Mouse (Mus musculus) lung, embryonic 14.5 days (tissue): ENCODE results near the gene Gm20388. TPM values are rescaled to one million over a fixed set of nuclear protein-coding genes. Genes with fewer than 3 reads are reported as not detected.

Source experiments
- ATAC-seq: fragments of 200-750 bp; cut with Nextera tagmentation; 2 replicates; pipeline ENCODE4 v1.8.0; 2017; ENCODE audit warnings: mild to moderate bottlenecking, moderate TSS enrichment, moderate library complexity; ENCODE audit not compliant: insufficient read depth
- DNase-seq: peaks from one replicate; pipeline ENCODE4 v3.0.0-alpha.2; 2015
- H3K27ac ChIP-seq: fragments of 300-500 bp; sonication (generic); 2 replicates; pipeline ENCODE4 v1.5.1; 2014; ENCODE audit warnings: low read depth, mild to moderate bottlenecking, moderate library complexity
- H3K27me3 ChIP-seq: fragments of 300-500 bp; sonication (generic); 2 replicates; pipeline ENCODE4 v1.6.1; 2014; ENCODE audit warnings: low read length, control low read depth; ENCODE audit not compliant: insufficient read depth
- H3K36me3 ChIP-seq: fragments of 300-500 bp; sonication (generic); 2 replicates; pipeline ENCODE4 v1.6.1; 2014; ENCODE audit warnings: control low read depth; ENCODE audit not compliant: insufficient read depth
- H3K4me1 ChIP-seq: fragments of 300-500 bp; sonication (generic); 2 replicates; pipeline ENCODE4 v1.6.1; 2014; ENCODE audit warnings: antibody characterized with exemption, control low read depth; ENCODE audit not compliant: insufficient read depth
- H3K4me2 ChIP-seq: fragments of 300-500 bp; sonication (generic); 2 replicates; pipeline ENCODE4 v1.6.1; 2014; ENCODE audit warnings: mild to moderate bottlenecking
- H3K4me3 ChIP-seq: fragments of 300-500 bp; sonication (generic); 2 replicates; pipeline ENCODE4 v1.5.1; 2014; ENCODE audit warnings: low read depth, low read length
- H3K9ac ChIP-seq: fragments of 300-500 bp; sonication (generic); 2 replicates; pipeline ENCODE4 v1.6.1; 2014
- H3K9me3 ChIP-seq: fragments of 300-500 bp; sonication (generic); 2 replicates; pipeline ENCODE4 v1.6.1; 2016; ENCODE audit warnings: low read depth, low read length, control low read depth
- CTCF ChIP-seq: IDR thresholded peaks from 2 replicates; pipeline ENCODE4 v1.5.1; 2016; ENCODE audit warnings: antibody characterized with exemption, low read depth
- WGBS: fragments of 180-500 bp; shearing (Covaris S2); extraction: QIAGEN DNeasy Blood & Tissue Kit; methylation state at CpG from one replicate; pipeline ENCODE4 v1.1.7; 2014; 5-methylcytosine and 5-hydroxymethylcytosine counted together
- polyA plus RNA-seq: library from polyadenylated mRNA; unstranded; fragments of >200 nt; fragmentation: Nextera tagmentation; extraction: Ambion mirVana; gene quantifications from 2 replicates; pipeline ENCODE4 v1.2.1, GENCODE M21; 2014

Gm20388 gene
- polyA plus RNA-seq, 1 experiment from 2014 or later = not detected

GRCm38 (mm10) chr8:123117744-123118143, 3207.1 kb downstream of the Gm20388 start:
- Histone ChIP-seq H3K27ac (no peak overlapping the region), H3K9me3 (no peaks in the 10 kb centered on the region), H3K27me3 (peaks cover 41% of the 10 kb centered on the region), H3K9ac (no peak overlapping the region), H3K36me3 (no peaks in the 10 kb centered on the region), H3K4me2 (peak overlapping the region; percentile 69), H3K4me3 (peak overlapping the region; percentile 38), H3K4me1 (peaks cover 4% of the 10 kb centered on the region; the same call in 1 of the 2 replicates)
- ATAC-seq (no peak), DNase-seq (no peak)
- 3% methylated on average over 17 of the region's 17 CpGs for WGBS
- TF ChIP-seq CTCF = no peak

DNA sequence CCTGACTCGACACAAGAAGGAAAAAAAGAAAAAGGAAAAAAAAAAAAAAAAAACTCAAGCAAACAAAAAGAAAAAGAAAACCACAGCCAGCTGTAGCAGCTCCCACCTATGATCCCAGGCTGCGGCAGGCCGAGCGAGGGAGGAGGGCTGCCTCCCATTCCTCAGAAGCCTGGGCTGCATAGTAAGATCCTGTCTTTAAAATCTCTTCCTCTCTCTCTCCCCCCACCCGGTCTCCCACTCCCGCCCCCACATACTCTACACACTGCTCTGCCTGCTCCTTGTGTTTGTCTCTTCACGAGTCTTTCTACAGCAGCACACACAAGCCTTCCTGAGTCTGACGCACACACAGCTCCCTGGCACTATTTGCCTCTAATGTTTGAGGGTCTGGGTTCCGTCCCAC, 3211.4 kb downstream of the Gm20388 start:
- DNase-seq (no peak), ATAC-seq (no peak)
- no peaks in the 10 kb centered on the region for H3K9me3 ChIP-seq
- peaks cover 28% of the 10 kb centered on the region for H3K27me3 ChIP-seq
- H3K4me2 ChIP-seq = no peak overlapping the region
- no peak for TF ChIP-seq CTCF
- H3K9ac ChIP-seq = no peak overlapping the region
- H3K4me1 ChIP-seq = 0 out of 2 replicates have a peak, but pooled peaks cover 5% of the 10 kb centered on the region
- no peak overlapping the region for H3K4me3 ChIP-seq
- no peaks in the 10 kb centered on the region for H3K36me3 ChIP-seq
- WGBS = 47% methylated on average over 9 of the region's 9 CpGs
- no peak overlapping the region for H3K27ac ChIP-seq

DNA sequence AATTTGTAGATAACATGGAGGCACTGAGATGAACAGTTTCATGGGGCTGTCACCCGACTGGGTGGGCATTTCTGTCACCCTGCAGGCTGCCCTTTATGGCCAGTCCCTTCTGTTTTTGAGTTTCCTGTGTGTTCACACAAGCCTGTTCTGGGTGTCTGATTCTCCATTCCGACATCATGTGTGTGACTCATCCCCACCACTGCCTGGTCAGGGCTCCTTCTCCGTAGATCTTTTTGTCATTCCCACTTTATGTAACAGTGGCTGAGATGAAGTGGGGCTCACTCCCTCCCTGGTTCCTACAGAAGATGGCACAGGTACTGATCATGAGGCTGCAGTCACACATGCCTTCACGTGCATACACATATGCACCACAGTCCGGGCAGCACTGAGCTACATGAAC, 3212.0 kb downstream of the Gm20388 start:
- Histone ChIP-seq H3K36me3 (no peaks in the 10 kb centered on the region), H3K27ac (no peak overlapping the region), H3K4me3 (no peak overlapping the region), H3K4me1 (0 out of 2 replicates have a peak, but pooled peaks cover 5% of the 10 kb centered on the region), H3K9ac (no peak overlapping the region), H3K9me3 (no peaks in the 10 kb centered on the region), H3K27me3 (peaks cover 24% of the 10 kb centered on the region), H3K4me2 (no peak overlapping the region)
- 75% methylated on average over 5 of the region's 5 CpGs for WGBS
- no peak for ATAC-seq
- no peak for DNase-seq
- no peak for TF ChIP-seq CTCF

GRCm38 (mm10) chr8:123126193-123126816, 3215.7 kb downstream of the Gm20388 start:
- Histone ChIP-seq H3K9ac (no peak overlapping the region), H3K4me1 (0 out of 2 replicates have a peak, but pooled peaks cover 5% of the 10 kb centered on the region), H3K4me2 (peak overlapping the region; percentile 31; the same call in 1 of the 2 replicates), H3K27me3 (0 out of 2 replicates have a peak, but pooled peaks cover 4% of the 10 kb centered on the region), H3K9me3 (no peaks in the 10 kb centered on the region), H3K36me3 (no peaks in the 10 kb centered on the region), H3K27ac (no peak overlapping the region), H3K4me3 (no peak overlapping the region)
- ATAC-seq (peak; percentile 53; the same call in 1 of the 2 replicates), DNase-seq (no peak)
- WGBS = 8% methylated on average over 19 of the region's 19 CpGs
- TF ChIP-seq CTCF = no peak

DNA sequence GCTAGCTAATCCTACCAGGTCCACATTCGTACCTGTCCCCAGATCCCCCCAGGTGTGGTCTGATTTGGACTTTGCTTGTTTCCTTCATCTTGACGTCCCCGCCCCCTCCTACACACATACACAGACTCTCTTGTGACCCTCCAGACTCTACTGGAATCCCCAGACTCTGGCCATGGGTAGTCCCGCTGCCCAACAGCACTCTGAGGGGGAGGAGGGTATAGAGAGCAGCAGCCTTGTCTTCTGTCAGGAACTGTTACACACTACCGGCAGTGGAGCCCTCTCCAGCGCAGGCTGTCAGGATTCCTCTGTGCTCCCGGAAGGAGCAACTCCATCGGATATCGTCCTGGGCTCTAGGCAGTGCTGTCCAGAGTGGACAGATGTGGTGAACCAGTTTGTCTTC, 3220.4 kb downstream of the Gm20388 start:
- no peak overlapping the region for H3K27ac ChIP-seq
- no peaks in the 10 kb centered on the region for H3K9me3 ChIP-seq
- 0 out of 2 replicates have a peak, but pooled peaks cover 4% of the 10 kb centered on the region for H3K27me3 ChIP-seq
- no peak overlapping the region for H3K4me3 ChIP-seq
- 45% methylated on average over 9 of the region's 9 CpGs for WGBS
- 0 out of 2 replicates have a peak, but pooled peaks cover under 1% of the 10 kb centered on the region for H3K4me1 ChIP-seq
- no peaks in the 10 kb centered on the region for H3K36me3 ChIP-seq
- H3K4me2 ChIP-seq = no peak overlapping the region
- no peak for TF ChIP-seq CTCF
- no peak overlapping the region for H3K9ac ChIP-seq
- ATAC-seq (no peak), DNase-seq (no peak)

DNA sequence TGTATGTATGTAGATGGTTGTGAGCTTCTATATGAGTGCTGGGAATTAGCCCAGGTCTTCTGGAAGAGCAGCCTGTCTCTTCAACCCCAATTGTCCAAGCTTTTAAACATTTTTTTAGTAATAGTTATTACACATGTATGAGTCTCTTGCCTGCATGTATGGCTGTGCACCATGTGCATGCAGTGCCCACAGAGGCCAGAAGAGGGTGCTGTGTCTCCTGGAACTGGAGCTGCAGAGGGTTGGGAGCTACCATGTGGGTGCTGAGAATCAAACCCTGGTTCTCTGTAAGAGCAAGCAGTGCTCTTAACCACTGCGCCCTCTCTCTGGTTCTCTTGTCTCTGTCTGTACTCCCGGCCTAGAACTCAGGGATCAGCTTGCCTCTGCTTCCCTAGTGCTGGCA, 3222.3 kb downstream of the Gm20388 start:
- WGBS = 87% methylated on average over 2 of the region's 2 CpGs
- Histone ChIP-seq H3K4me2 (no peak overlapping the region), H3K9ac (no peak overlapping the region), H3K4me1 (peaks cover 2% of the 10 kb centered on the region; the same call in 1 of the 2 replicates), H3K27me3 (no peaks in the 10 kb centered on the region), H3K36me3 (no peaks in the 10 kb centered on the region), H3K9me3 (no peaks in the 10 kb centered on the region), H3K4me3 (no peak overlapping the region), H3K27ac (no peak overlapping the region)
- ATAC-seq = no peak
- TF ChIP-seq CTCF = peak; percentile 33; the same call in 1 of the 2 replicates
- DNase-seq = no peak

GRCm38 (mm10) chr8:123134149-123134713, 3223.6 kb downstream of the Gm20388 start:
- no peak for DNase-seq
- peaks cover 2% of the 10 kb centered on the region; the same call in 1 of the 2 replicates for H3K4me1 ChIP-seq
- TF ChIP-seq CTCF = no peak
- no peak overlapping the region for H3K4me2 ChIP-seq
- no peak for ATAC-seq
- no peak overlapping the region for H3K9ac ChIP-seq
- H3K4me3 ChIP-seq = no peak overlapping the region
- H3K36me3 ChIP-seq = no peaks in the 10 kb centered on the region
- H3K9me3 ChIP-seq = no peaks in the 10 kb centered on the region
- no peaks in the 10 kb centered on the region for H3K27me3 ChIP-seq
- 81% methylated on average over 11 of the region's 11 CpGs for WGBS
- H3K27ac ChIP-seq = no peak overlapping the region
